Mouse (Mus musculus): ENCODE measurements around the gene Pafah1b2. TPM values are rescaled to one million over a fixed set of nuclear protein-coding genes. Genes with fewer than 3 reads are reported as not detected.
A peak's percentile ranks its signal among the peaks of the same experiment; 100 is the strongest.

Pafah1b2 gene
- total RNA-seq, 2 experiments from 2014 or later = 67.7 to 67.8 TPM

DNA sequence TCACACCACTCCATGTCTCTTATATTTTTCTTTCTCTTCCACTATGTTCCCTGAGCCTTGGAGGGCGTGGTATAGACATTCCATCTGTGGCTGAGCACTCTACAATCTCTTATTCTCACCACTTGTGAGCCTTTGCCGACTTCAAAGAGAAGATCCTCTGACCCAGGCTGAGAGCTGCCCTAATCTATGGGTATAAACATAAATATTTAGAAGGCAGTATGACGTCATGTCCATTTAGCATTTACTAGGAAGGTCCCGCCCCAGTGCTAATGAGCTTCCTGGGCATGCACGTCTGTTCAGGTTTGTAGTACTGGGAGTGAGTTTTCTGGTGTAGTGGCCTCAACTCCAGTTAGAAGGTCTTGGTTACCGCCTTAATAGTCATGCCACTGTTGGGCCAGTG is 17.0 kb upstream of the Pafah1b2 start:
- intact Hi-C loops (cut with DNase I) = no loop called here
- no peak for DNase-seq

DNA sequence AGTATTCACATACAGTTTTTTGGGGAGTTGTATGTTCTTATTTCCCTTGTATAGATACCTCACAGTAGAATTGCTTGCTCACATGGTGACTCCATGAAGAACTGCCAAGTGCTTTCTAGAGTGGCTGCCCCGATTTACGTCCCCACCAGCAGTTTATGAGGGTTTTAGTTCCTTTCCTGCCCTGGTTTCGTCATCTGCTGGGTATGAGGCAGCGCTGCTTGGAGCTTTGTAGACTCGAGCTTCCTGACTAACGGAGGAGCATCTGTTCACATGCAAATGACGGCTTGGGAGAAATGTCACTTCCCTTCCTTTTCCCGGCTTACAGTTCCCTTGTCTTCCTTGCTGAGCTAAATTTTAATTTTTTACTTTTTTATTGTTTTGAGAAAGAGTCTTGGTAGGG is 15.5 kb upstream of the Pafah1b2 start:
- no peak for DNase-seq
- intact Hi-C loops (cut with DNase I) = no loop called here

DNA sequence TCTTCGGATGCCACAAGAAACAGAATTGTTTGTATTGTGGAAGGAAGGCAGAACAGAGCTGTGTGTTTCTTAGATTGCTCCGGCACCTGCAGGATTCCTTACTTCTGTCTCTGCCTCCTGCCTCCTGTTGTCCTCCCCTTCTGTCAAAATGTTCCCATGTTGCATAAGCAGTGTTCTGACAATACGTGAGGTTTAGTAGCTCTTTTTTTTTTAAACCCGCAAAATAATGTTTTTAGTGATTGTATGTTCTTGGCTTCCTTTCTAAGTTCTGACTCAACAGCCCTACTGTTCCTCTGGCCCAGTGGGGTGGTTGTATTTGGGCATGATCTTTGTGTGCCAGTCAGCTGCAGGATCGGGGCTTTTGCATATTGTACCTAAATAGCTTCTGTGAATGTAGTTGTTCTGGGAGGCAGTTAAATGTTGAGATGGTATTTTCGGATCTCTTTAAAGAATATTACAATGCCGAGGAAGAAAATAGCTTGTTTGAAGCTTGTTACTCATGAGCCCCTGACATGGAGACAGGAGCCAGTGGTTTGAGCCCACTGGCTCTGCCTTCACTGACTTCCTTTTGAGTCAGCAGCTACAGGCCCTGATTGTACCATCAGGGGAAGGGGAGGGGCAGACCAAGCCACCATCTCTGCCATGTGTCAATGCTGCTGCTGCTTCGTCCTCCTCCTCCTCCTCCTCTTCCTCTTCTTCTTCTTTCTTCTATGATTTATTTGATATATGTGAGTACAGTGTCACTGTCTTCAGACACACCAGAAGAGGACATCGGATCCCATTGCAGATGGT is 13.8 kb upstream of the Pafah1b2 start:
- no peak for DNase-seq
- intact Hi-C loops (cut with DNase I) = no loop called here

DNA sequence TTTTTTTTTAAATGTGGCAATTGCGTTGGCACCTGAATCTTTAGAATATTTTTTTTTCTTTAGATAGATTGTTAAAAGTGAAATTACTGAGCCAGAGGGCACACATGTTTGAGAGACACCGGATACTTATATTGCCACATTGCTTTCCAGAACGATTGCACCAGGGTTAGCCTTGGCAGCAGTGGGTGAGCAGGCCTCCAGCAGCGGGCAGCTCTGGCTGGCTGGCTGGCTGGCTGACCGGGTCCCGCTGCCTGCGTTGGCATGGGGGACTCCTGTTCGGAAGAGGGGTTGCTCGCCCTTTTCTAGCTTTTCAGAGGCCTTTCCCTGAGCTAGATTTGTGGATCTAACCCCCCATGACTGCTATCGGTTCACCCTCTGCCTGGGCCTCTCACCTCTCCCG is 11.1 kb upstream of the Pafah1b2 start:
- DNase-seq = no peak
- intact Hi-C loops (cut with DNase I) = no loop called here

DNA sequence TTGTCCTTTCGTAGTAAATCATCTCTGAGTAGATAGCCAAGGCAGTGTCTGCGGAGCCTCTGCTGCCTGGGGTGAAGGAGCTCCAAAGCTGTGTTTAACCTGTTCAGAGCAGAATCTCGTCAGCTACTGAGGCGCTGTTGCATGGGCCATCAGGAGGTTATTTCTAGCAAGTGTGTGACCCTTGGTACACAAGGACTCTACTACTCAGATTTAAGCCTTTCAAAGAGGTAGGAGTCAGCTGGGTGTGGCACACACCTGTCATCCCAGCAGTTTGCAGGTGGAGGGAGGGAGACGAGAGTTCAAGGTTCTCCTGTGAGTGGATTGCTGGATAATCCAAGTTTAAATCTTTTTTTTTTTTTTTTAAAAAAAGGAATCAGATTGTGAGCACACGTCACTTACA is 7.5 kb upstream of the Pafah1b2 start:
- no peak for DNase-seq
- intact Hi-C loops (cut with DNase I) = no loop called here

DNA sequence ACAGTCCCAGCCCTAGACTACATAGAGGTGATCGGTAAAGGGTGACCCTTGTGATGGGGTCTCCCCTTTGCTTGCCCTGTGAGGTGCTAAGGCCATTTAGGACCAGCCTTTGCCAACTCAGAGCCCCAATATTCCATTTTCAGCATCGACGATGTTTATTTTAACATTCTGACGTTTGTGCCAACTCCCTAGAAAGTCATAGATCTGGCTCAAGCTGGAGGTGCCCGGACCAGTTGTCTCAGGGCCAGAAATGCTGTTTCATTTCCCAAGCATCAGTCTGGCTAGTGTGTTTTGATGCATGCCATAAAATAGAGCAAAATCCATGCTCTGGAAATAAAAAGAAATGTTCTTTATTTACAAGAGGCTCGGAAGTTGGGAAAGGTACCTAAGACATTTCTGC is 5.8 kb upstream of the Pafah1b2 start:
- no peak for DNase-seq
- intact Hi-C loops (cut with DNase I) = no loop called here

DNA sequence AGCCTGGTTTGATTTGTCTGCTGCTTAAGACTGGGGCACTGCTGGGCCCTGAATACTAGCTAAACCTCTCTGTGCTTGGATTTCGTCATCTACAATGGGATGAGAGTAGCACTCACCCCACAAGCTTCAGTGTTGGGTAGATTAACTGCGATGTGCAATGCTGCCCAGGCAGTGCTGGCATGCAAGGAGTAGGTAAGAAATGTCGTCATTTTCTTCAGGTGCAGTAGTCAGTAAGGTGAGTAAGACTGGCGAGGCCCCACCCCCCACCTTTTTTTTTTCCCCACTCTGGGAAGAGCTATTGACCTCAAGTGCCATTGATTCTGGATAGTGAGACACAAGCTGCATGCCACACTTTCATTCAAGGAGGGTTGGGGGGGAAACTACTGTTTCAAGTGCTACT is 3.9 kb upstream of the Pafah1b2 start:
- intact Hi-C loops (cut with DNase I) = no loop called here
- DNase-seq = no peak

DNA sequence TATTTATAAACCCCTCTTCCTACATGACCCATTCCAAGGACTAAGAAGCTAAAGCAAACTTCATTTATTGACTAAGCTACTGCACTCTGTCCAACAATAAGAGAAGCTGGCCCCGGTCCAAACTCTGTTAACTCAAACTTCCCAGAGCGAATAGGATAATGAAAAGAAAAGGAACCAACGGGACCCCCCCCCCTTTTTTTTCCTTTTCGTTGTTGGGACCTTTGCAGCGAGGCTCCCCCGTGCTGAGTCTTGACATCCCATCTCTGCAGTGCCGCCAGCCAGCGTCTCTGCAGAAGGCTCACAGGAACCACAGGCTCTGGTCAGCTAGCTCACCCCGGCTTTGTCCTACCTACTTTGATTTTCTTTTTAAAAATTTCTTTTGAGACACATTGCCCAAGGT is 3.3 kb upstream of the Pafah1b2 start:
- intact Hi-C loops (cut with DNase I) = no loop called here
- DNase-seq = peak; percentile 53 to 69

DNA sequence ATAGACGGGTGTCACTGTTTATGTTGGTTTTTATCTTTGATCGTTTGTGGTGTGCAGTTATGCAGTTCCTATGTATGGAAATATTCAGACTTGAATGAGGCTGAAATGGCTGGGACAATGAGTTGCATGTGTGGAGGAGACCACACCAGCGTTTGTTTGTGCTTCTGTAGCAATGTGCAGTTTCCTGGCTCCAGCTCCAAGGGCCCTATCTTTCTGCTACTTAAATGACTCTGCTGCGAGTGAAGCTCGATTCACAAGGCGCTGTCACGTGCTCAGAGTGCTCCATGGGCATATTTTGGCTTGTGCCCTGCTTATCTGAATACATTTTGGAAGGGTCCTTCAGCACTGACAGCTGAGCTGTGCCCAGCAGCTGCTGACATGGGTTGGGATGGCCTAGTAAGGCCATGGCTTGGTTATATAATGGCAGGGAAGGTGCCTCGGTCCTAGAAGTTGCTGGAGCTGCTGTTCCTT is 2.6 kb upstream of the Pafah1b2 start:
- peak; percentile 55 to 62 for DNase-seq
- intact Hi-C loops (cut with DNase I) = no loop called here

DNA sequence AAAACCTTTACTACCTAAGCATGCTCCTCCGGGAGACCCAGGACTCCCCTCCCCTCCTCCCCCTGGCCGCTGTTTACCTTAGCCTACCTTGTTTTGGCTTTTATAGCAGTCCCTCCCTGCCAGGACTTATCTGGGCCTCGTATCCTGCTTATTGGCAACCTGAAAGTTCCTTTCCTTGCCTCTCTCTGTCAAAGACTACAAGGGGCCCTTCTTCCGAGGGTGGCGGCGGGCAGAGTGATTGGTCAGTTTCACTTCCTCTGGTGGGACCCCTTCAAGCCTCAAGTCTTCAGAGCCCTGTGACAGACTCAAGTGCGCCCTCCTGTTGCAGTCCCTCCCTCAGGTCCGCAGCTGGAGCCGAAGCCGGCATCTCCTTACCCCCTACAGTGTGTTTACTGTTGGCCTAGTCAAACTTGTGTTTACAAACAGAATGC is 1.8 kb upstream of the Pafah1b2 start:
- intact Hi-C loops (cut with DNase I) = no loop called here

DNA sequence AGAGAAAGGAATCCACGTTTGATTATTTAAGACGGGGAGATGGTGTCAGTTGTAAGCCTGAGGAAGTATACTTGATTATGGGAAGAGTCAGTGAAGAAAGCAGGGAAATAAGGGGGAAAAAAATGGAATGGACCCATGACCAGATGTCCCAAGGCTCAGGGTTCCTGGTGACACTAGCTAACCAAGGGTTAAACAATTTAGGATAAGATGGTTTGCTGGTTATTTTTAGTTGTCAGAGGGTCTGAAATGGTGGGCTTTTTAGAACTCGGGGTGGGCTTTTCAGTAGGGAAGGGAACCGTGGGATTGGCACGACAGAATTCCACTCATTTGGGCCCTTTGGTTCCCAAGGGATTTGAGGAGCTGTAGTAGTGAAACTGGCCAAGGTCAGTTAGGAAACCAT is 1.1 kb upstream of the Pafah1b2 start:
- intact Hi-C loops (cut with DNase I) = loop anchor here (2.0 kb wide), 1 partner anchor 177 kb away; no protein-coding TSS in a partner anchor
- DNase-seq = no peak

More for the DNA sequence above, 1.8 kb upstream of the Pafah1b2 start:
- DNase-seq = peak; percentile 54 to 56

DNA sequence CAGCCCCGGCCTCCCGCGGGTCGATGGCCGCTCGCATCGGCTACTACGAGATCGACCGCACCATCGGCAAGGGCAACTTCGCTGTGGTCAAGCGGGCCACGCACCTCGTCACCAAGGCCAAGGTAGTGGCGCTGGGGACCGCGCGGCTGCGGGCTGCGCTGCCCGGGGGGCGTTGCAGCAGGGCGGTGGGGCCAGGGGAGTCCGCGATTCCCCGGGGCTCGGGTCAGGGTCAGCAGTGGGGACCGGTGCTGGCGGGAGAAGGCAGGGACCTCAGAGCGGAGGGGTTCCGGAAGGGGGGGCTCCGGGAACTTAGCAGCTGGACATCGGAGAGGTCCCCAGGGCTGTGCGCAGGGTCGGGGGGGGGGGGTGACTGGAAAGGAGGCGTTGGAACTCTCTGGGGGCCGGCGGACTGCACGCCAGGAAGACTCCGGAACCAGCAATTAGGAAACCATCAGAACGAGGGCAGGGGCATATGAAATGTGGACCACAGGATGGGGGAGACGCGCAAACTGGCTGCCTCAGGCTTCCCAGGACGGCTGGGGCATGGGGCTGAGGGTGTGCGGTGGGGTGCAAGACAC is 608 bp upstream of the Pafah1b2 start:
- intact Hi-C loops (cut with DNase I) = loop anchor here (2.0 kb wide), 1 partner anchor 178 kb away; no protein-coding TSS in a partner anchor

DNA sequence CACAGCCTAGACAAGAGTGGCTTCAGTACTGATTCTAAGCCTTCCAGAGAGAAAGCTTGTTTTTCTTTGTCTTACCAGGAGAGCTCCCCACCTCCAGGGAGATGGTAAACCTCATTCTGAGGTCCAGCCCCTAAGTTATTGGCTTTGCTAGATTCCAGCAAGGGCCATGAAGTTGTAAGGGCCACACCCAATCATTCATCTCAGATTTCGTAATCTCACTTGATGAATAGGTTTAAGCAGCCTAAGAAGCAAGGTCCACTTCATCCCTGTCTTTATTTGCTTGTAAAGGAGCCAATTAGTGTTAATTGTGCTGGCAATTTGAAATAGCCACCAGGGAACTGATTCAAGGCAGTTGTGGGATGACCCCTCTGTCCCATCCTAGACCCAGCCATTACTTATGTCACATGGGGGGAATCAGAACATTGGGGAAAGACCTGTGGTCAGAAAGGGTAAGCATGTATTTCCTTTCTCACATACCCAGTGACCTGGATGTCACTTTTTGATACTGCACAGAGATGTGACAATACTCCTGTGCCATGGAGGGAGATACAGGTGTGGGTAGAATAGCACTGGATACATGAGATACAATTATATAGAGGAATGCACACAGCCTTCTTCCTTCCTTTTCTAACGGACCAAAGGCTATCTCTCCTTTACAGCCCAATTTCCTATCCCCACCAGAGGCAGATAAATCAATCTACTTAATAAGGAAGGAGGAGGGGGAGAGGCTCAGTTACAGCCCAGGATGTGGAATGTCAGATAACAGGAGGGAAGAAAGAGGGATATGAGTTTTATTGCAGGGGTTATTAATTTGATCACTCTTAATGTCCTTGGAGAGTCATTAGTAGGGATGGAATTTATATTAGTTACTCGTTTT is 1.2 kb downstream of the Pafah1b2 start:
- intact Hi-C loops (cut with DNase I) = no loop called here
- no peak for DNase-seq

More for the DNA sequence above, 608 bp upstream of the Pafah1b2 start:
- peak in 1 of 2 experiments; percentile 56 for DNase-seq

DNA sequence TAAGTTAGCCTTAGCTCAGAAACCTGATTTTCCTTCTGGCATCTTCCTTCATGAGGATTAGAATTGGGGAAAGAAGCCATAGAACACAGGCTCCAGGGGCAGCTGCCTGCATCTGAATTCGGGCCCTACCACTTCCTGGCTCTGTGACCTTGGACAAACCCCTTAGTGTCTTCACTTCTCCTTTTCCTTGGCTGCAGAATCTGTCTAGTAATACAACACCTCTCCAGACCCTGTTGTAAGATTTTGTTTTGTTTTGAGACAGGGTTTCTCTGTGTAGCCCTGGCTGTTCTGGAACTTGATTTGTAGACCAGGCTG is 2.9 kb downstream of the Pafah1b2 start:
- no peak for DNase-seq
- intact Hi-C loops (cut with DNase I) = loop anchor here (10.0 kb wide), 1 partner anchor 305 kb away; the partner anchor contains the start of gene 4931429L15Rik

DNA sequence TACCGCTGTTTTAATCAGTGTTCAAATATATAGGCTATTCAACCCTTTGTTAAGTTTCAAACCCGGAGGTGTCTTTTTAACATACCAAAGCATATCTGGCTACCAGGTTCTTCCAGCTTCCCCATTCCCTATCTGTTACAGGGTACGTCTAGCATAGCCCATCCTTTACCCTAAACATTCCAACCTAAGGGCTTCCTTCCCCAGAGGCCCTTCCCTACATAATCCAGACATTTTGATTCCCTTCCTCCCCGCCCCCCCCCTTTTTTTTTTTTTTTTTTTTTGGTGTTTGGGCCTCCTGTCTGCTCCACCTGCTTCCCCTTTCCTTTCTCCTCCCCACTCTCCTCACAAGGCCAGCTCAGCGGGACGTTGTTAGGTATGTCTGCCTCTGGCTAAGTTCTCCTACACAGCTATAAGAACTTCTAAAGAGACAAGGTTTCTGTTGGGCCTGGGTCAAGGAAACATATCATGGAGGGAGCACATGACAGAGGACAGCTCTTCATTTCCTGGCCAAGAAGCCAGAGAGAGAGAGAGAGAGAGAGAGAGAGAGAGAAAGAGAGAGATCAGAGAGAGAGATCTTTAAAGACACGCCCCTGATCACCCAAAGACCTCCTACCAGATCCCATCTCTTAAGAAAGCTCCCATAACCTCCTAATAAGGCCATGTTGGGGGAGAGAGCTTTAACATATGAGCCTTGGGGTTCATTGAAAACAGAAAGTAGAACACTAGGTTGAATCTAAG is 3.4 kb downstream of the Pafah1b2 start:
- intact Hi-C loops (cut with DNase I) = loop anchor here (10.0 kb wide), 1 partner anchor 306 kb away; the partner anchor contains the start of gene 4931429L15Rik
- DNase-seq = no peak

DNA sequence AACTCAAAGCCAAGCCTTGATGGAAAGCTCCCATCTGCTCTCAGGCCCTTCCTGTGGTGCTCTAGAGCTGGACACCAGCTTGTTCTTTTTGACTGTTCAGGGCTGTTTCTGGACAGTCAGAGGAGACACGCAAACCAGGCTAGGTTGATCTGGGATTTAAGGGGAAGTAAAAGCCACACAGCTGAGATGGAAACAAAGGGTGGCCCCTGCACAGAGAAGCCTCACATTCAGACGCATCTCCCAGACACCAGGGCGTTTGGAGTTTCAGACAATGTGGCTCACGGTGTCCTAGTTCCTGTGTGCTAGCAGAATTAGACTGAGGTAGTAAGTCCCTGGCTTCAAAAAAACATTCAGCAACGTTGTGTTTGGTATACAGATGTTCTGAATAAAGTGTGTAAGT is 6.3 kb downstream of the Pafah1b2 start:
- intact Hi-C loops (cut with DNase I) = loop anchor here (10.0 kb wide), 1 partner anchor 309 kb away; the partner anchor contains the start of gene 4931429L15Rik

DNA sequence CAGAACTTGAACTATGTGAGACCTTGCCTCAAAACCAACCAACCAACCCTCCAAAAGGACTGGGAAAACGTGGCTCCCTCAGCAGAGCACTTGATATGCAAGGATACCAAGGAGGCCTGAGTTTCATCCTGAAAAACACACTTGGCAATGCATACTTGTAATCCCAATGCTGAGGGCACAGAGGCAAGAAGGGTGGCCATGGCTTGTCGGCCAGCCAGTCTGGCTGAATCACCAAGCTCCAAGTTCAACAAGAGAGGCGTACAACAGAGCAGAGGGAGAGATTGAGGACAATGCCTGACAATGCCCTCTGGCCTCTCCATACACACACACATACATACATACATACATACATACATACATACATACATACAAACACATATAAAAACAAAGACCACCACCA is 8.0 kb downstream of the Pafah1b2 start:
- DNase-seq = no peak
- intact Hi-C loops (cut with DNase I) = loop anchor here (2.0 to 10.0 kb wide), 2 partner anchors 186 to 310 kb away; partner anchors contain the start of gene 4931429L15Rik

More for the DNA sequence above, 6.3 kb downstream of the Pafah1b2 start:
- DNase-seq = no peak

DNA sequence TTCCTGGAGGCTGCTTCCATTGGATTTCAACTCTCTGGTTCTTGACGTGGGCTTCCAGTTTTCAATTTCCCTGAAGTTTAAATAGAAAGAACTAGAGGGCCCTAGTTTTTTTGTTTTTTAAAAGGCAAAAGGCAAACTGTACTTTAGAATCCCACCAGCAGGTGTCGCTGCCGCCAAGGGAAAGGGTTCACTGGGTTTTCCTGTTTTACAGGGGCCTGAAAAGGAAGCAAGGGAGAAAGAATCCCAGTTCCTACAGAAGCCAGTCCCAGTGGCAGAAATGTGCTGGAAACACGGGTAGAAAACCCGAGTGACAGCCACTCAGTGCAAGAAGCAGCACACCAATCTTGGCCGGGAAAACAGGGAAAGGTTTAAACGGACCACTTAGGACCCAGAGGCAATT is 8.8 kb downstream of the Pafah1b2 start:
- intact Hi-C loops (cut with DNase I) = loop anchor here (1.0 to 10.0 kb wide), 4 partner anchors 187 to 311 kb away; partner anchors contain the start of gene 4931429L15Rik
- peak; percentile 86 to 95 for DNase-seq

DNA sequence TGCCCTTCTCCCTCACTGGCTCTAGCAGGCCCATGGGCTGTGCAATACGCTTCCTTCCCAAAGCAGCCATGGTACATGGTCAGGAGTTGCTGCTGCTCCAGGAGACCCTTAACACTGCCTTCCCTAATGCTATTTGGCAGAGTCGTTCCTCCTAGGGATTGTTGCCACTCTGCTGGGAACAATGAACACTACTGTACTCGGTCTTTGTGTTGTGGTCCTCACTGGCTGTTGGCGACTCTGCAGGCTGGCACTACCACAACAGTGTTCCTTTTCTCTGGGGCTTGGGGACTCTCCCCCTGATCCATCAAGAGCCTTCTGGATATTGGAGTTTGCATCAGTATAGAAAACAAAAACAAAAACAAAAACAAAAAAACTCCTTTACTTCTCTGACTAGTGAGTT is 13.5 kb downstream of the Pafah1b2 start:
- intact Hi-C loops (cut with DNase I) = no loop called here
- no peak for DNase-seq

DNA sequence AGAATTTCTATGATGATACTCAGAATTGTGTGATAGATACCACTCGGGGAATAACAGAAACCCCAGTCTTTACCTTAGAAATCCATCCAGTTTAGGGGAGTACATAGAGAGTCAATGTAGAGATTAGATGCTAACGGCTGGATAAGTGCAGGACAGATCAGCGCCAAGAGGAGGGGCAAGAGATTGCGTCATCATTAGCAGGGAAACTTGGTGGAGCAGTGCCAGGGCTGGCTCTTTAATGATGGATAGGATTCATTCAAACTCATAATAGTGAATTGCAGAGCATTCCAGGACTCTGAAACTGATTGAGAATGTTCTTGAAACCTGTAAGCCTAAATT is 27.3 kb downstream of the Pafah1b2 start:
- intact Hi-C loops (cut with DNase I) = no loop called here
- peak; percentile 67 to 73 for DNase-seq

Data from heart, postnatal 14 days (tissue).